Mouse (Mus musculus) cerebellum, adult 9-10 months (tissue): ENCODE data around the gene Tspan31.
A peak's percentile ranks its signal among the peaks of the same experiment; 100 is the strongest.

Experiments
- DNase-seq: peaks from one replicate; pipeline ENCODE4 v3.0.0; 2022

Gene Tspan31

GRCm38 (mm10) chr10:127063913-127064870 lies 5.9 kb downstream of the Tspan31 start:
- DNase-seq, result peak; percentile 62

GRCm38 (mm10) chr10:127063239-127063872 lies 6.7 kb downstream of the Tspan31 start, which contains the start of gene Cdk4:
Cdk4 (plus strand) TSS chr10:127063534.
- DNase-seq, result peak; percentile 98

- DNase-seq, result no peak
These were observed 7.6 kb downstream of the Tspan31 start for GRCm38 (mm10) chr10:127062503-127062902.

- DNase-seq, result peak; percentile 71
These were observed 8.0 kb downstream of the Tspan31 start for GRCm38 (mm10) chr10:127062101-127062500.

- peak; percentile 67 for DNase-seq
These were observed 8.6 kb downstream of the Tspan31 start for GRCm38 (mm10) chr10:127061513-127061912.

- peak; percentile 61 for DNase-seq
These were observed 9.0 kb downstream of the Tspan31 start for GRCm38 (mm10) chr10:127061085-127061484.

- DNase-seq, result peak; percentile 93
These were observed 9.8 kb downstream of the Tspan31 start, which contains the start of gene March9 for GRCm38 (mm10) chr10:127059968-127060916. March9 (minus strand) TSS chr10:127060184.

GRCm38 (mm10) chr10:127059174-127059967 lies 10.7 kb downstream of the Tspan31 start:
- DNase-seq, result peak; percentile 47

GRCm38 (mm10) chr10:127058708-127059107 lies 11.4 kb downstream of the Tspan31 start:
- DNase-seq, result peak; percentile 63

GRCm38 (mm10) chr10:127058161-127058560 lies 11.9 kb downstream of the Tspan31 start:
- DNase-seq, result peak; percentile 74

- peak; percentile 43 for DNase-seq
These were observed 13.6 kb downstream of the Tspan31 start for GRCm38 (mm10) chr10:127056490-127056889.

- DNase-seq, result no peak
These were observed 14.7 kb downstream of the Tspan31 start for GRCm38 (mm10) chr10:127055406-127055805.

GRCm38 (mm10) chr10:127054646-127055045 lies 15.4 kb downstream of the Tspan31 start:
- DNase-seq, result no peak

GRCm38 (mm10) chr10:127050119-127050474 lies 20.0 kb downstream of the Tspan31 start:
- no peak for DNase-seq

- DNase-seq, result no peak
These were observed 20.5 kb downstream of the Tspan31 start for GRCm38 (mm10) chr10:127049395-127050118.

GRCm38 (mm10) chr10:127048608-127049394 lies 21.3 kb downstream of the Tspan31 start:
- DNase-seq, result no peak

GRCm38 (mm10) chr10:127047954-127048353 lies 22.1 kb downstream of the Tspan31 start, which contains the start of gene Cyp27b1:
Cyp27b1 (plus strand) TSS chr10:127048250.
- no peak for DNase-seq

- DNase-seq, result no peak
These were observed 26.9 kb downstream of the Tspan31 start for GRCm38 (mm10) chr10:127043187-127043586.

- DNase-seq, result no peak
These were observed 27.5 kb downstream of the Tspan31 start for GRCm38 (mm10) chr10:127042468-127043115.
